Mouse (Mus musculus) layer of hippocampus, adult 18-20 months (tissue): ENCODE data around the gene Slc18a3. TPM values are rescaled to one million over a fixed set of nuclear protein-coding genes. Genes with fewer than 3 reads are reported as not detected.
A peak's percentile ranks its signal among the peaks of the same experiment; 100 is the strongest.

ENCODE experiments used
- DNase-seq, 2 experiments: peaks; one replicate each; pipeline ENCODE4 v3.0.0; 2022; ENCODE audit warnings: low spot score in 2 of 2
- total RNA-seq, 2 experiments: library from RNA; stranded (reverse); gene quantifications; 2 replicates each; pipeline ENCODE4 v1.2.3; 2021

Gene Slc18a3
- total RNA-seq, 2 experiments from 2014 or later, result not detected

GRCm38 (mm10) chr14:32463211-32464040, 1.2 kb downstream of the Slc18a3 start:
- no peak for DNase-seq

- no peak for DNase-seq
These were observed 12.1 kb downstream of the Slc18a3 start for GRCm38 (mm10) chr14:32452552-32452951.

- DNase-seq, result no peak
These were observed 17.7 kb downstream of the Slc18a3 start for GRCm38 (mm10) chr14:32446989-32447388.

- DNase-seq, result no peak
These were observed 21.2 kb downstream of the Slc18a3 start for GRCm38 (mm10) chr14:32443446-32443845.

- peak; percentile 14 to 25 for DNase-seq
These were observed 24.9 kb downstream of the Slc18a3 start for GRCm38 (mm10) chr14:32439744-32440143.

- no peak for DNase-seq
These were observed 25.3 kb downstream of the Slc18a3 start for GRCm38 (mm10) chr14:32439316-32439715.

GRCm38 (mm10) chr14:32437352-32437793, 27.3 kb downstream of the Slc18a3 start:
- DNase-seq, result no peak

GRCm38 (mm10) chr14:32429030-32429602, 35.5 kb downstream of the Slc18a3 start:
- no peak for DNase-seq

- DNase-seq, result no peak
These were observed 40.7 kb downstream of the Slc18a3 start for GRCm38 (mm10) chr14:32423946-32424345.

- no peak for DNase-seq
These were observed 45.9 kb downstream of the Slc18a3 start for GRCm38 (mm10) chr14:32418747-32419146.

Other genes with a start within 250 kb of the Slc18a3 start
- gene Ogdhl, start 142.8 kb downstream of the Slc18a3 start, total RNA-seq, result 100 to 1,000 TPM; 103 to 111 TPM
- under 1 TPM in 1 of 2 experiments, not detected in 1; 0.52 TPM for gene 1700024G13Rik, start 76.5 kb downstream of the Slc18a3 start, total RNA-seq
- gene Chat, start 1.1 kb upstream of the Slc18a3 start, total RNA-seq, result not detected
- gene Ercc6, start 48.7 kb upstream of the Slc18a3 start, total RNA-seq, result 10 to 100 TPM; 20.8 to 24.9 TPM
- gene Prrxl1, start 134.6 kb upstream of the Slc18a3 start, total RNA-seq, result under 1 TPM; 0.18 to 0.35 TPM
- gene 3425401B19Rik, start 220.4 kb upstream of the Slc18a3 start, total RNA-seq, result under 1 TPM in 1 of 2 experiments, not detected in 1; 0.08 TPM